Mouse (Mus musculus) frontal cortex, adult (tissue): ENCODE measurements around the gene Fam205c.

Experiments used
- ATAC-seq: cut with Nextera tagmentation; 2 replicates; pipeline ENCODE4 v1.9.2; 2017; ENCODE audit warnings: mild to moderate bottlenecking, moderate library complexity, mixed read lengths; ENCODE audit not compliant: low TSS enrichment

The Fam205c gene

GRCm38 (mm10) chr4:42874134-42874533 is at the start of gene Fam205c:
Gene Fam205c, minus strand, starts transcription at chr4:42874234.
- no peak for ATAC-seq

- ATAC-seq, result no peak
Observed at GRCm38 (mm10) chr4:42922461-42922860, 48.4 kb upstream of the Fam205c start.

- no peak for ATAC-seq
Observed at GRCm38 (mm10) chr4:42922056-42922455, 48.0 kb upstream of the Fam205c start.

GRCm38 (mm10) chr4:42921536-42921935 is 47.5 kb upstream of the Fam205c start:
- peak; percentile 69 for ATAC-seq

GRCm38 (mm10) chr4:42920726-42921125 is 46.7 kb upstream of the Fam205c start:
- ATAC-seq, result no peak

- no peak for ATAC-seq
Observed at GRCm38 (mm10) chr4:42917402-42917774, 43.4 kb upstream of the Fam205c start.

- ATAC-seq, result peak; percentile 48
Observed at GRCm38 (mm10) chr4:42916617-42917401, 42.8 kb upstream of the Fam205c start, which contains the start of gene Phf24. Gene Phf24, plus strand, starts transcription at chr4:42916660.

GRCm38 (mm10) chr4:42915966-42916365 is 41.9 kb upstream of the Fam205c start:
- ATAC-seq, result no peak

GRCm38 (mm10) chr4:42915311-42915710 is 41.3 kb upstream of the Fam205c start:
- ATAC-seq, result no peak

- no peak for ATAC-seq
Observed at GRCm38 (mm10) chr4:42913391-42913790, 39.4 kb upstream of the Fam205c start.

GRCm38 (mm10) chr4:42904966-42905365 is 30.9 kb upstream of the Fam205c start:
- no peak for ATAC-seq

GRCm38 (mm10) chr4:42904523-42904922 is 30.5 kb upstream of the Fam205c start:
- peak; percentile 28; the same call in 1 of the 2 replicates for ATAC-seq

GRCm38 (mm10) chr4:42903942-42904341 is 29.9 kb upstream of the Fam205c start:
- ATAC-seq, result no peak

- ATAC-seq, result no peak
Observed at GRCm38 (mm10) chr4:42902730-42903129, 28.7 kb upstream of the Fam205c start.

- ATAC-seq, result no peak
Observed at GRCm38 (mm10) chr4:42902174-42902573, 28.1 kb upstream of the Fam205c start.

- peak; percentile 83 for ATAC-seq
Observed at GRCm38 (mm10) chr4:42900878-42901277, 26.8 kb upstream of the Fam205c start.

- no peak for ATAC-seq
Observed at GRCm38 (mm10) chr4:42898914-42899313, 24.9 kb upstream of the Fam205c start.

- no peak for ATAC-seq
Observed at GRCm38 (mm10) chr4:42895118-42895517, 21.1 kb upstream of the Fam205c start.

GRCm38 (mm10) chr4:42891176-42891575 is 17.1 kb upstream of the Fam205c start:
- ATAC-seq, result no peak

GRCm38 (mm10) chr4:42888806-42889205 is 14.8 kb upstream of the Fam205c start:
- no peak for ATAC-seq

- peak; percentile 87 for ATAC-seq
Observed at GRCm38 (mm10) chr4:42886926-42887325, 12.9 kb upstream of the Fam205c start.

GRCm38 (mm10) chr4:42880677-42880948 is 6.6 kb upstream of the Fam205c start:
- ATAC-seq, result no peak

GRCm38 (mm10) chr4:42879829-42880676 is 6.0 kb upstream of the Fam205c start:
- ATAC-seq, result no peak; the same call in 1 of the 2 replicates
